Mouse (Mus musculus): ENCODE results near the gene Mpp3.

Gene Mpp3

DNA sequence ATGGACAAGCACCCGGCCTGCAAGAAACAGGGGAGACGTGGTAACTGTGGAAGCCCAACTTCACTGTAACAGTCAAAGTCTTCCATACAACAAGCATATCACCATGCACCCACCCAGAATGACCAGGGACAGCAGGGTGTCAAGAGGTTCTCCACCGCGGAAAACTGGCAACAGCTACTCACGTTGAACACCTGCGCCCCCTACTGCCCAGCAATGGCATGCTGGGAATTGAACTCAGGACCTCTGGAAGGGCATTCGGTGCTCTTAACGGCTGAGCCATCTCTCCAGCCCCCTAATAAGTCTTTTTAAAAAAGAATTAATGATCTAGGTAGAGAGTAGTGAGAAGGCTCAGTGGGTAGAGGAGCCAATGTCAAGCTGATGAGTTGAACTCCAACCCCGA is 53.3 kb downstream of the Mpp3 start:
- peak; percentile 21 for DNase-seq (ENCODE audit: low read depth)

DNA sequence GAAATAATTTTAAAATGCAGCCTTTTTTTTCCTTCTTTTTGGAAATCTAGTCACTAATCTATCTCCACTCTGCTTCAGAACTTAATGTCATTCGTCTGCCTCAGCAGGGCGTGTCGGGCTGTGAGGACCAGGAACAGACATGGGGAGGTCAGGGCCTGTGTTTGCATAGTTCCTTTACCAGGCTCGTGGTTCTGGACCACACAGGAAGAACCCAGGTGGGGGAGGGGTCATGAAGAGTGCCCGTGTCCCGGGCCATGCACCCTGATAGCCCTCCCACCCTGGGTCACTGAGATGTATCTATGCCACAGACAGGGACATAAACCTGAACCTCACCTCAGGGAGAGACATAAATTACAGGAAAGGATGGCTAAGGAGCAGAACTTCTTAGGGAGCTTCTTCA is 54.1 kb downstream of the Mpp3 start:
- no peak for DNase-seq (ENCODE audit: low read depth)

- DNase-seq (ENCODE audit: low read depth) = no peak
Measured at GRCm38 (mm10) chr11:101973496-101973895, 54.8 kb downstream of the Mpp3 start.

GRCm38 (mm10) chr11:101972651-101973050 is 55.6 kb downstream of the Mpp3 start:
- DNase-seq (ENCODE audit: low read depth) = no peak

GRCm38 (mm10) chr11:101972097-101972496 is 56.2 kb downstream of the Mpp3 start:
- DNase-seq (ENCODE audit: low read depth) = no peak

GRCm38 (mm10) chr11:101971410-101971809 is 56.9 kb downstream of the Mpp3 start:
- peak; percentile 62 for DNase-seq (ENCODE audit: low read depth)

DNA sequence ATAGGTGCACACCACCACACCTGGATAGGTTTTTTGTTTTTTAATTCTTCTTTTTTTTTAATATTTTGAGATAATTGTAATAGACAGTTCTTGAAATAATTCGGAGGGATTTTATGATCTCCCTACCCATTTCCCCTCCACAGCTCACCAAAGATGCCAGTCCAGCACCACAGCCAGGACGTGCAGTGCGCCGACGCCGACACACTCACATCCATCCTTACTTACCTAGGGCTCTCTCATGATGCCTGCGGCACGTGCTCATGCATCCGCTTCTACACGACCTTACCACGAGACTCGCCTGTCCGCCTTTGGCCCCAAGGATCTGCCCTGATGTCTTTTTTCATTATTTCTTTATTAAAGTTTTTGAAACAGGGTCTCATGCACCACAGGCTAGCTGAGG is 58.4 kb downstream of the Mpp3 start:
- no peak for DNase-seq (ENCODE audit: low read depth)

- peak; percentile 87 for DNase-seq (ENCODE audit: low read depth)
Measured at GRCm38 (mm10) chr11:101968791-101969190, 59.5 kb downstream of the Mpp3 start.

GRCm38 (mm10) chr11:101968311-101968710 is 60.0 kb downstream of the Mpp3 start:
- DNase-seq (ENCODE audit: low read depth) = no peak

DNA sequence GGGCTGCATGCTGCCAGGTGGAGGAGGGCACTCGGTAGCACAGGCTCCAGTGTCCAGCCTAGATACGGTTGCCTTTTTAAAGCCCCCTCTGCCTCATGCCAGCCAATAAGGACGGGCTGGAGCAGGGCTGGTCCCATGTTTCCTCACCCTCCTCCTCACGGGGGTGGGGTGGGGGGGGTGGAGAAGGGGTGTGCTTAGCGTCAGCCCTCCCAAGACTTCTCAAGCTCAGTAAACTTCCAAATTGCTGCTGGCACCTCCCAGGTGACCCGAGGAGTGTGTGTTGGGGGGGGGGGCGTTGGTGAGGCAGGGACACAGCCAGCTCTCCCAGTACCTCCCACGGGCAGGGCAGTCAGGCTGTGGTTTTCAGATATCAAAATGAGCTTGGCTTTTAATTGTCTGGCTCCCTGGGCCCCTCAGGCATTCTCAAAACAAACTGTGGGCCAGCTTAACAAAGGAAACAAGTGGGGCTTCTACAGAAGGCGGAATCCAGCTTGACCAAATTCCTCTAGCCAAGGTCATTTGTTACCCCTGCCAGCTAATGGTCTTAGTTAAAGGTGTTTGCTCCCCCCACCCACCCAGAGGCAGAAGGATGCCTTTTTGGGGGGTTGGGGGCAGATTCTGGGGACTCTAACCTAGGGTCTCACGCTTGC is 61.2 kb downstream of the Mpp3 start, which contains the start of gene Sost:
Gene Sost, minus strand, starts transcription at position 51 of the 650 bp plus-strand sequence.
- DNase-seq (ENCODE audit: low read depth) = no peak

DNA sequence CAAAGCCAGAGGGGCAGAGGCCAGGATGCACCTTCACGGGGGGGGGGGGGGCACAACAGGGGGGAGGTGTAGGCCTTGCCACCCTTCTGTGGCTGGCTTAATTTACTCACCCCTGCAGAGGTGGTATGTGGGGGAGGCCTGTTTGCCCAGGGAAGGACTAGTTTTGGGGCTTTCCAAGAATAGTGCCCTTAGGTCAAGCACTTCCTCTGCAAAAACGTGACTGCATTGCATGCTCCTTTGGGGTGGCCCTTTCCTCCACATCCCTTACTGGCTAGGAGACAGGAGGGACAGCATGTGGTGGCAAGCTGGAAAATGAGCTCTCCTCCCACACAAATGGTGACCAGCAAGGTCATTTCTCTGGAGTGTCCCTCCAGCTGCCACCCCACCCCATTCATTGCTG is 62.7 kb downstream of the Mpp3 start:
- DNase-seq (ENCODE audit: low read depth) = no peak

- no peak for DNase-seq (ENCODE audit: low read depth)
Measured at GRCm38 (mm10) chr11:101964647-101965046, 63.6 kb downstream of the Mpp3 start.

DNA sequence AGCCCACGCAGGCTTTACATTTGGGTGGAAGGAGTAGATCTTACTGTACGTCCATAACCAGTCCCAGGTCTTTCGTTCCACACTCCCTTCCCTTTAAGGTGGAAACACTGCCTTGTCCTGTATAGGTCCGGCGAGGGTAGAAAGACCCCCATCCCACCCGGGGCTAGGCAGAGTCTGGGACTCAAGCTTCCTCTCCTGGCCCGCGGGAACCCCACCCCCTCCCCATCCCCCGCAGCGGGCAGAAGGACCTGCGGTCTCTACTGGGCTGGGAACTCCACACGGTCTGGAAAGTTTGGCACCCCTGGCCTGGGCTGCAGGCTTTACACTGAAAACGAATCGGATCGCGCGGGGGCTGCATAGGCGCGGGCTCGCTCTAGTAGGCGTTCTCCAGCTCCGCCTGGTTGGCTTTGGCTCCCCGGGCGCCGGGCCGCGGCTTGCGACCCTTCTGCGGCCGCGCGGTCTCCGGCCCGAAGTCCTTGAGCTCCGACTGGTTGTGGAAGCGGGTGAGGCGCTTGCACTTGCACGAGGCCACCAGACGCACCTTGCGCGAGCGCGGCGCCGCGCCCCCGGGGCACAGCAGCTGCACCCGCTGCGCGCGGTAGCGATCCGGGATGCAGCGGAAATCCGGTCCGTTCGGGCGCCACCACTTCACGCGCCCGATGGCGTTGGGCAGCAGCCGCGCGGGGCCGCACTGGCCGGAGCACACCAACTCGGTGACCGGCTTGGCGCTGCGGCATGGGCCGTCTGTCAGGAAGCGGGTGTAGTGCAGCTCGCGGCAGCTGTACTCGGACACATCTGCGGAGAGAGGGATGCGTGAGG is 64.6 kb downstream of the Mpp3 start:
- no peak for DNase-seq (ENCODE audit: low read depth)

GRCm38 (mm10) chr11:101963043-101963442 is 65.2 kb downstream of the Mpp3 start:
- DNase-seq (ENCODE audit: low read depth) = no peak

- DNase-seq (ENCODE audit: low read depth) = no peak
Measured at GRCm38 (mm10) chr11:101957476-101957875, 70.8 kb downstream of the Mpp3 start.

DNA sequence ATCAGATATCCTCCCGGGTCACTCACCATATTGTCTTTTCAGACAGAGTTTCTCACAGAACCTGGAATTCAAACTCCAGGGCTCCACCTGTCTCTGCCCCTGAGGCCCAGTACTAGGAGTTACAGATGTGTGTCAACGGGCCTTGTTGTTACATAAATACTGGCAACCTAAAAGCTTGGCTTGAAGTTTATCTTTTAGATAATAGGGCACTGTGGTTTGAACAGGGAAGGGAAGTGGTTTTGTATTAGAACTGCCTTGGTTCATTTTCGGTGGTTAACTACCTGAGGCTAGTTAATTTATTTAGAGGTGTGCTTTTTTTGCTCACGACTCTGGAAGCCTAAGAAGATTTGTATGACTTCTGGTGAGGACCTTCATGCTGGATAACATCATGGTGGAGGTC is 74.8 kb downstream of the Mpp3 start:
- peak; percentile 66 for DNase-seq (ENCODE audit: low read depth)

- DNase-seq (ENCODE audit: low read depth) = peak; percentile 91
Measured at GRCm38 (mm10) chr11:101952541-101953341, 75.5 kb downstream of the Mpp3 start.

DNA sequence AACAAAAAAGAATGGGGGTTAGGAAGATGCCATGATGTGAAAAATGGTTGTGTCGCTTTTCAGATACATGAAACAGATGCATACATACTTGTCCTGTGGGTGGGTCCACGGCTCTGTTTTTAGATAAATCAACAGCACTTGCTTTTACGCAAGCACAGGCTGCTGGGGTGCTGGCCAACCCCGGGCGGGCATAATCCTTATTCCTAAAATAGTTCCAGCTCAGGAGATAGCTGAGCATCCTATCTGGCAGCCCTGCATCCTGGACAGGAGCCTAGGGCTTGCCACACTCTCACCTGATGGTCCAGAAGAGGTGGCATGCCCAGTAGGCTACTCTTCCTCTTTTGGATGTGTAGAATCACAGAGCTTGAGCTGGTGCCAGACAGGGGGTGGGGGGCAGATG is 78.2 kb downstream of the Mpp3 start:
- DNase-seq (ENCODE audit: low read depth) = no peak

Measured in 416B (cell line).